Mouse (Mus musculus) heart, postnatal 14 days (tissue): ENCODE measurements around the gene Gchfr. TPM values are rescaled to one million over a fixed set of nuclear protein-coding genes. Genes with fewer than 3 reads are reported as not detected.

Experiments used
- DNase-seq, 2 experiments: peaks; one replicate each; pipeline ENCODE4 v3.0.0; 2021 to 2022
- intact Hi-C: fragments of 180-260 bp; cut with DNase I; formaldehyde crosslinking; loops from one replicate; pipeline ENCODE4 v1.15.1; 2025
- total RNA-seq, 2 experiments: library from RNA; stranded (reverse); gene quantifications; 2 replicates each; pipeline ENCODE4 v1.2.3; 2021

Gchfr gene
- total RNA-seq, 2 experiments from 2014 or later, result 1.3 to 2.2 TPM

GRCm38 (mm10) chr2:119172862-119173576, 5.4 kb downstream of the Gchfr start:
- DNase-seq, result peak; percentile 75 to 83
- intact Hi-C loops, result no loop called here

DNA sequence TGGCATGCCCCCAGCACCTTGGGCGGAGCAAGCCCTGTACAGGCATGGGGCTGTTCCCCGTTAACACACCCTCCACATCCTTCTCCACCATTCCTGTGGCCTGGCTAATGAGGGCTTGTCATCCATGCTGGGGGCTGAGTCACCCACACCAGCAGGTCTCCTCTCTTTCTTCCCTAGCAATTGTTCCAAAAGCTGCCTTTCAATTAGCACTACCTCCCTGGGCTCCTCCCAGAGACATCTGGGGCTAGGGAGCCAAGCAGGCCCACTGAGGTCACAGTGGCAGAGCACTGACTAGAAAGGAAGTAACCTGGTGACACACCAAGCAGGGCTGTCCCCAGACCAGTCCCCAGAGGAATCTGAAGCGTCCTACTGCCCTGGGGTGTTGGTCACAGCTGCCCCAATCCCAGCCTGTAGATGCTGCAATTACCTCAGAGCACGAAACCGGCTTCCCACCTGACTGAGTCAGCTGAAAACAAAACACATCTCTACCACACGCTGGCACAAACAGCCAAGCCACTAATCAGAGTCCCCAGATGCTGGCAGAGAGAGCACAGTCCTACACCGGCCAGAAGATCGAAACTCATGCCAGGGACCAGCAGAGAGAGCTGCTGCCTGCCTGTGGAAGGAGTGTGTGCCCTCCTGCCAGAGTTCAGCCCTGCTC, 6.5 kb downstream of the Gchfr start, which contains the start of gene Gm14137:
Gene Gm14137, plus strand, starts transcription at position 519 of the 661 bp plus-strand sequence.
- intact Hi-C loops, result no loop called here
- DNase-seq, result no peak

- DNase-seq, result no peak
- intact Hi-C loops, result no loop called here
These were observed 7.3 kb downstream of the Gchfr start for GRCm38 (mm10) chr2:119174866-119175265.

DNA sequence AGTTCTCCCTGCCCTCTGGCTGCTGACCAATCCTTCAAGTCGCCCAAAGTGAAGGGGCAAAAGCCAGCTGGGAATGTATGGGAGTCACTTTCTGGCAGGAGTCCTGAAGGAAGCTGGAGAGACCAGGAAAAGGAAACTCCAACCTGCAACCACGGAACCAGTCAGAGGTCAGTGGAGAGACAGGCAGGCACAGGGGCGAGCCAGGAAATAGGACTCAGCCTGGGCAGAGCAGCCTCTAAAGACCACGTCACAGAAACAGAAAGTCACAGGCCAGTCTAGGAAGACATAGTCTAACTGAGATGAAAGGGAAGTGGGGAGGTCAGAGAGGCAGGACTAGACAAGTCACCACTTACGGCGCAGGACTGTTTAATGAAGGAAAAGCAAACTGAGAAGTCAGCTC, 8.0 kb downstream of the Gchfr start:
- intact Hi-C loops, result no loop called here
- no peak for DNase-seq

- intact Hi-C loops, result no loop called here
- no peak for DNase-seq
These were observed 9.2 kb downstream of the Gchfr start for GRCm38 (mm10) chr2:119176761-119177160.

GRCm38 (mm10) chr2:119177384-119177939, 9.9 kb downstream of the Gchfr start:
- intact Hi-C loops, result no loop called here
- no peak for DNase-seq

GRCm38 (mm10) chr2:119182914-119183313, 15.3 kb downstream of the Gchfr start:
- intact Hi-C loops, result loop anchor here (10.0 kb wide), 1 partner anchor 278 kb away; the partner anchor contains the start of gene Bahd1
- no peak for DNase-seq

- intact Hi-C loops, result loop anchor here (2.0 to 10.0 kb wide), 5 partner anchors 32 to 284 kb away; partner anchors contain the start of genes Bahd1 and Rmdn3
- peak; percentile 88 to 93 for DNase-seq
These were observed 21.6 kb downstream of the Gchfr start for GRCm38 (mm10) chr2:119189029-119189710.

DNA sequence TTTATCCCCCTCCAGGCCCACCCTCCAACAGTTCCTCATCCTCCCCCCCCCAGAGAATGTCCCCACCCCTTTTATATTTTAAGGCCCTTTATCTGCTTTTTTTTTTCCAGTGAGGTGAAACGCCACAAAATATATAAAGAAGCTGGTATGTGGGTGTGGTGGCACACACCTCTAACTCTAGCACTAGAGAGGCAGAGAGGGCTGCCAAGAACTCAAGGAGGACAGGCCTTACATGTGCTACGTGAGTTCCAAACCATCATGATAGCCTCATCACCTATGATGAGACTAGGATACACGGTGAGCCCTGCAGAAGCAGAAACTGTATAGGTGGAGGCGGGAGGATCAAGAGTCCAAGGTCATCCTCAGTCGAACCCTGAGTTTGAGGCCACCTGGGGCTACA, 23.4 kb downstream of the Gchfr start:
- DNase-seq, result no peak
- intact Hi-C loops, result no loop called here

GRCm38 (mm10) chr2:119194140-119194539, 26.6 kb downstream of the Gchfr start:
- intact Hi-C loops, result no loop called here
- peak in 1 of 2 experiments; percentile 21 for DNase-seq

- no peak for DNase-seq
- intact Hi-C loops, result no loop called here
These were observed 28.9 kb downstream of the Gchfr start for GRCm38 (mm10) chr2:119196316-119197108.

- intact Hi-C loops, result no loop called here
These were observed 29.9 kb downstream of the Gchfr start for GRCm38 (mm10) chr2:119197493-119197892.

DNA sequence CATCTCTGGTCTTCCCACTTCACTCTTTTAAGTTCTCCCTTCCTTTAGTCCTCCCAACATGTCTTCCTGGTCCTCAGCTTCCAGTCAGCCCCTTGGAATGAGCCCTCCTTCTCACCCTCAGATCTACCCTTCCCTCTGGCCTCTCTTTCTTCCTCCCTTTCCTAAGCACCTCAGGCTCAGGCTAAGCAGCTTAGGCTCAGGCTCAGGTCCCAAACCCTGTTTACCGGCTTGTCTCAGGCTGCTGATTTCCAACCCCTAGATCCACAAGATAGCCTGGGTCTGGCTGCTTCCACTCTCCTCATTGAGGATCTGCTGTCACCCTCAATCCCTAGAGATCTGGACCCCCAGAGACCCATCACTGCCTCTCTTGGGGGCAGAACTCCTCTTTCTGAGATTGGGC, 30.5 kb downstream of the Gchfr start:
- DNase-seq, result no peak
- intact Hi-C loops, result no loop called here

More at GRCm38 (mm10) chr2:119197493-119197892, 29.9 kb downstream of the Gchfr start:
- DNase-seq, result no peak

- intact Hi-C loops, result no loop called here
- DNase-seq, result no peak
These were observed 31.4 kb downstream of the Gchfr start for GRCm38 (mm10) chr2:119198934-119199333.

- peak; percentile 57 to 69 for DNase-seq
- intact Hi-C loops, result no loop called here
These were observed 35.4 kb downstream of the Gchfr start for GRCm38 (mm10) chr2:119202914-119203453.

DNA sequence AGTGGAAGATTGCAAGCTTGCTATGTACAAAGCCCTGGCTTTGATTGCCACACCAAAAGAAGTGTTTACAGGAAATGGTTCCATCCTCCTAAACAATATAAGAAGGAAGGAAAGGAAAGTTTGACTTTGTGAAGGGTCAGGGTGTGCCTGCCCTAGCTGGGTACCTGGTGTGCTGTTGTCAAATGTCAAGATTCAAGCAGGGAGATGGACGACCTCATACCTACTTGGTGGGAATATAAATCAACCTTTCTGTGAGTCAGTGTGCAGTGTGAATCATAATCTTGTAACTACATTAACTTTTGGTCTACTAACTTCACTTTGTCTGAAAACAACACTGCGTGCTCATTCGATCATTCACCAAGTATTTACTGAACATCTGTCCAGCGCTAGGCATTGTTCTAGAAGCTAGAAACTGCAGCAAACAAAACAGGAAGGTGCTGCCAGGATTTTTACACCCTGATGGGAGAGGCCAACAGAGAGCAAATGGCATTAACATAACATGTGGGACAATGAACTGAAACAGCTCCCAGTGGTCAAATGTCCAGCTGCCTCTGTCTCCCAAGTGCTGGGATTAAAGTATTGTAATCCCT, 36.4 kb downstream of the Gchfr start:
- intact Hi-C loops, result no loop called here
- peak in 1 of 2 experiments; percentile 30 for DNase-seq

DNA sequence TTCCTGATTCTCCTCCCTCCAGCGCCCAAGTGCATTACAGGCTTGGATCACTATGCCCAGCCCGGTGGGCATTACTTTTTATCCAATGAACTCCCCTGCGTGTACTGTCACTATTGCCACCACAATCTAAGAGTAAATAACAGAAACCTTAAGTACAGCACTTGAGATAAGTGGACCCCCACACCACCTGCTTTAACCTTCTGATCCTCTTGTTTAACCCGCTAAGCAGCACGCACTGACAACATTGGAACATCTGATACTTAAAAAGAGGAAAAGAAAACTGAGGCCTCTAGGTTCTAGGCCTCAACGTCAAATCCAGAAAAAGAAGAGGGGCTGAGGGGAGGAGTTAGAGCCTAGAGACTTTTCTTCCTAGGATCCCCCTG, 40.4 kb downstream of the Gchfr start:
- no peak for DNase-seq
- intact Hi-C loops, result no loop called here

DNA sequence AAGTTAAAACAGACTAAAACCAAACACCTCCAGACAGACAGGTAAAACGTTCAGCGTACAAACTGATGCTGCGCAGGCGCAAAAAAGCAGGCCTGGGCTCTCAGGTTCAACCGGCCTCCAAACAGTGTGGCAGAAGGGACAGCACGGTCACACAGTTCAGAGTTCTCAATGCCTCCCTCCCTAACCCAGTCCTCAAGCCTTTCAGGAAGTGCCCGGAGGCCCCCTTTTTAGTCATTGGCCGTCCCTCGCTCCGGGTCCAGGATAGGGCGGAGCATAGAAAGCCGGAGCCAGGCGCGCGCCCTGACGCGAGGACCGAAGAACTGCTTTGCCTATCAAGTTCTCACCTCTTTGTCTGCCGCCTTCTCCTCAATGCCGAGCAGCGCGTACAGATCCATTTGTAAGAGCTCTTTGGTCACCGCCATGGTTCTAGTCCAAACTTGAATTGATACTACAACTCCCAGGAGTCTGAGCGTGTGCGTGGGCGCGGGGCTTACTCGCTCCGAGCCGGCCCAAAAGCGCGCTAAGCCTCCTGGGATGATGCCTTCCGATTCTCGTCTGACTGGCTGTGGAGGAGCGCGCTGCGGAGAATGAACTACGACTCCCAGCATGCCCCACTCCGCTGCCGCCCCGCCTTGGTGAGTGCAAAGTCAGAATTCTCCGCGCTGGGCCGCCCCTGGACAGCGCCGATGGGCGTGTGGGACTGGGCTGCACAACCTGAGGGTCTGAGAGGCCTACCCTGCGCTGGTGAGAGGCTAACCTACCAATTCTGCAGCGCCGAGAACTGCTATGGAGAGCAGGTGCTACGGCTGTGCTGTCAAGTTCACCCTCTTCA, 41.0 kb downstream of the Gchfr start, which contains the start of the genes Zfyve19 and Dnajc17:
Gene Zfyve19, plus strand, starts transcription at position 274 of the 832 bp plus-strand sequence.
Gene Dnajc17, minus strand, starts transcription at position 452 of the 832 bp plus-strand sequence.
- intact Hi-C loops, result no loop called here
- DNase-seq, result peak; percentile 94
